Mouse (Mus musculus) E14TG2a.4 (cell line): ENCODE data around the gene Tuba1b.

Experiments
- CTCF ChIP-seq: conservative IDR thresholded peaks from 2 replicates; pipeline ENCODE4 v1.5.1; 2014; ENCODE audit warnings: low read length
- POU5F1 ChIP-seq: IDR thresholded peaks from 2 replicates; pipeline ENCODE4 v1.6.1; 2014; ENCODE audit warnings: low read length, borderline replicate concordance

DNA sequence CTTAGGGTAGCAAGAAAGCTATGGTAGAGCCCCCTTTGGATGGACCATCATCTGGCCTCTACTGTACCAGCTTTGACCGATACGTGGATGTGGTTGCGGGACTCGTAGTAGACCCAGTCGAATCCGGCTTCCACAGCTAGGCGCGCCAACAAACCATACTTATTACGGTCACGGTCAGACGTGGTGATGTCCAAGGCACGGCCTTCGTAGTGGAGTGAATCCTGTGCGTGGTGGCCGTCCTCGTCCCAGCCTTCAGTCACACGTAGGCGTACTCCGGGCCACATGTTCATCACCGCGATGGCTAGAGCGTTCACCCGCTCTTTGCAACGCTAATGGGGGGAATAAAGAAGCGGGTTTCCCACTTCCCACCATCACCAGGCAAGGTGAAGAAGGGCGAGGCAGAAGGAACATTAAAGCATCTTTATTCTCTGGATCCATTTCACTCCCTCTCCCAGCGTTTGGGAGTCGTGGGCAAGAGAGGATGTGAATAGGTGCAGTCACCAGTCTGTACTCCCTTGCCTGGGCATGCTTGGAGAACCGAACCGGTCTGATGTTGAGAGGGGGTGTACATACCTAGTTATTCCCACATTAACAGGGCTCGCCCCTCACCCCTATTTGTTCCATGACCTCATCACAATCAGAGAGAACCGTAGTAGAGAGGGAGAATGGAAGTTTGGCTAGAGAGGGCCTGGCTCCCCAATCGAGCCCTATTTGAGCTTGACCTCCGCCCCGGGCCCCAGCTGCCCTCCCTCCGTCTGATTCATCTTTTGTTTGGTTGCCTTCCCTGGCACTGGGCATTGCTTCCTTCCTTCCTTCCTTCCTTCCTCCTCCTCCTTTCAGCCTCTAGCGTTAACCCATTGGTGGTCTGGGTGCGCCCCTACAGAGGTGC, 39.4 kb downstream of the Tuba1b start:
- no peak for TF ChIP-seq CTCF
- no peak for TF ChIP-seq POU5F1
